Mouse (Mus musculus) ES-E14 (cell line): ENCODE measurements at regions not wholly inside any gene's neighbourhood (a gene's known extent, or its start where the extent isn't known, plus 50 kb on each side); places are given as distances from the start of the nearest gene placed in this dataset.

ENCODE experiments used
- CHD2 ChIP-seq: IDR thresholded peaks from 2 replicates; pipeline ENCODE4 v1.6.1; 2014; ENCODE audit warnings: mild to moderate bottlenecking, low read depth, low read length, inconsistent platforms
- MAFK ChIP-seq: IDR thresholded peaks from 2 replicates; pipeline ENCODE4 v1.6.1; 2014; ENCODE audit warnings: mild to moderate bottlenecking, low read depth, low read length, inconsistent platforms; ENCODE audit not compliant: insufficient read depth
- ZC3H11A ChIP-seq: IDR thresholded peaks from 2 replicates; pipeline ENCODE4 v1.6.1; 2012; ENCODE audit warnings: low read depth, mild to moderate bottlenecking, inconsistent platforms, low read length, borderline replicate concordance
- ZNF384 ChIP-seq: IDR thresholded peaks from 2 replicates; pipeline ENCODE4 v1.6.1; 2012; ENCODE audit warnings: low read depth, low read length, inconsistent platforms

DNA sequence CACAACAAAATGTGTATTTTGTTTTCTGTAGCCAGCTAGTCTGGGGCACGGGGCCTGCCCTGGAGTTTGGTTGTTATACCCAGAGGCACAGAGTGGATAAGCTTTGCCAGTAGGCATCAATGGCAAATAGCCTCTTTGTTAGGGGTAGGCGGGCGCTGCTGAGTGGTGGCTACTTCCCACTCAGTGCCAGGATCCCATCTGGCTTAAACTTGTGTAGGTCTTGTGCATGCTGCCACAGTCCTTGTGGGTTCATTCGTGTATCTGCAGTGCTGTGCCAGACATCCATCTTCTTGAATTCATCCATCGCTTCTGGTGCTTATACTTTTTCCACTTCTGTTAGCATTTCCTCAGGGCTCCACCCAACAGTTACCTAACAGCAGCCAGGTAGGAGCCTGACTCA lies 545.4 kb upstream of the Atp11b start:
- TF ChIP-seq MAFK (no peak), CHD2 (no peak), ZC3H11A (no peak), ZNF384 (no peak)
